Mouse (Mus musculus) heart, embryonic 16.5 days (tissue): ENCODE data around the gene Stx16. TPM values are rescaled to one million over a fixed set of nuclear protein-coding genes. Genes with fewer than 3 reads are reported as not detected.

Source experiments
- ATAC-seq: fragments of 200-750 bp; cut with Nextera tagmentation; replicated peaks from 2 replicates; pipeline ENCODE4 v1.8.0; 2017; ENCODE audit warnings: moderate number of reproducible peaks; ENCODE audit not compliant: insufficient read depth, low FRiP score; ENCODE audit errors: extremely low read depth
- H3K27ac ChIP-seq: fragments of 300-500 bp; sonication (generic); 2 replicates; pipeline ENCODE4 v1.5.1; 2014; ENCODE audit warnings: mild to moderate bottlenecking, low read length, control low read depth, moderate library complexity
- H3K27me3 ChIP-seq: fragments of 300-500 bp; sonication (generic); 2 replicates; pipeline ENCODE4 v1.6.1; 2014; ENCODE audit warnings: low read length, mixed read lengths; ENCODE audit not compliant: control insufficient read depth, insufficient read depth
- H3K36me3 ChIP-seq: fragments of 300-500 bp; sonication (generic); 2 replicates; pipeline ENCODE4 v1.6.1; 2014; ENCODE audit not compliant: control insufficient read depth, insufficient read depth
- H3K4me1 ChIP-seq: fragments of 300-500 bp; sonication (generic); 2 replicates; pipeline ENCODE4 v1.6.1; 2014; ENCODE audit warnings: low read length, mixed read lengths; ENCODE audit not compliant: control insufficient read depth, insufficient read depth
- H3K4me2 ChIP-seq: fragments of 300-500 bp; sonication (generic); 2 replicates; pipeline ENCODE4 v1.6.1; 2014; ENCODE audit warnings: low read depth, mild to moderate bottlenecking, control low read depth, low read length
- H3K4me3 ChIP-seq: fragments of 300-500 bp; sonication (generic); 2 replicates; pipeline ENCODE4 v1.5.1; 2014; ENCODE audit warnings: mild to moderate bottlenecking, control low read depth, low read length
- H3K9ac ChIP-seq: fragments of 300-500 bp; sonication (generic); 2 replicates; pipeline ENCODE4 v1.6.1; 2014; ENCODE audit warnings: low read length, control low read depth
- H3K9me3 ChIP-seq: fragments of 300-500 bp; sonication (generic); replicated peaks from 2 replicates; pipeline ENCODE4 v1.6.1; 2016; ENCODE audit warnings: low read length; ENCODE audit not compliant: control insufficient read depth
- WGBS: fragments of 180-500 bp; shearing (Covaris S2); extraction: QIAGEN DNeasy Blood & Tissue Kit; methylation state at CpG from one replicate; pipeline ENCODE4 v1.1.7; 2014; 5-methylcytosine and 5-hydroxymethylcytosine counted together
- polyA plus RNA-seq: library from polyadenylated mRNA; unstranded; fragments of >200 nt; fragmentation: Nextera tagmentation; extraction: Ambion mirVana; gene quantifications from 2 replicates; pipeline ENCODE4 v1.2.1, GENCODE M21; 2015

Stx16 gene
- polyA plus RNA-seq, 1 experiment from 2014 or later, result 9.0 TPM

GRCm38 (mm10) chr2:174058316-174058939, 17.7 kb upstream of the Stx16 start:
- Histone ChIP-seq H3K4me3 (no peak overlapping the region), H3K4me1 (no peaks in the 10 kb centered on the region), H3K36me3 (no peaks in the 10 kb centered on the region), H3K9me3 (no peaks in the 10 kb centered on the region), H3K4me2 (no peak overlapping the region), H3K27ac (no peak overlapping the region), H3K27me3 (no peaks in the 10 kb centered on the region), H3K9ac (no peak overlapping the region)
- WGBS, result 66% methylated on average over 8 of the region's 8 CpGs
- no peak; the same call in 1 of the 2 replicates for ATAC-seq

GRCm38 (mm10) chr2:174059591-174060385, 16.3 kb upstream of the Stx16 start:
- Histone ChIP-seq H3K4me1 (no peaks in the 10 kb centered on the region), H3K36me3 (no peaks in the 10 kb centered on the region), H3K27me3 (no peaks in the 10 kb centered on the region), H3K27ac (no peak overlapping the region), H3K9ac (no peak overlapping the region), H3K4me2 (no peak overlapping the region), H3K9me3 (no peaks in the 10 kb centered on the region), H3K4me3 (no peak overlapping the region)
- ATAC-seq, result no peak
- WGBS, result 87% methylated on average over 13 of the region's 13 CpGs

- Histone ChIP-seq H3K27ac (no peak overlapping the region), H3K9ac (no peak overlapping the region), H3K36me3 (no peaks in the 10 kb centered on the region), H3K27me3 (no peaks in the 10 kb centered on the region), H3K4me1 (no peaks in the 10 kb centered on the region), H3K4me2 (no peak overlapping the region), H3K4me3 (no peak overlapping the region), H3K9me3 (no peaks in the 10 kb centered on the region)
- 15% methylated on average over 2 of the region's 2 CpGs for WGBS
- ATAC-seq, result no peak
Measured at GRCm38 (mm10) chr2:174061219-174061618, 14.9 kb upstream of the Stx16 start.

- no peaks in the 10 kb centered on the region for H3K9me3 ChIP-seq
- no peak for ATAC-seq
- WGBS, result 65% methylated on average over 6 of the region's 6 CpGs
Measured at GRCm38 (mm10) chr2:174063074-174063473, 13.0 kb upstream of the Stx16 start.

GRCm38 (mm10) chr2:174063527-174064211, 12.4 kb upstream of the Stx16 start:
- WGBS, result 53% methylated on average over 9 of the region's 9 CpGs
- Histone ChIP-seq H3K9ac (no peak overlapping the region), H3K27me3 (no peaks in the 10 kb centered on the region), H3K36me3 (no peaks in the 10 kb centered on the region), H3K27ac (no peak overlapping the region), H3K4me3 (no peak overlapping the region), H3K9me3 (no peaks in the 10 kb centered on the region), H3K4me1 (no peaks in the 10 kb centered on the region), H3K4me2 (no peak overlapping the region)
- no peak; the same call in 1 of the 2 replicates for ATAC-seq

More at GRCm38 (mm10) chr2:174063074-174063473, 13.0 kb upstream of the Stx16 start:
- Histone ChIP-seq H3K4me2 (no peak overlapping the region), H3K27ac (no peak overlapping the region), H3K4me3 (no peak overlapping the region), H3K4me1 (no peaks in the 10 kb centered on the region), H3K27me3 (no peaks in the 10 kb centered on the region), H3K36me3 (no peaks in the 10 kb centered on the region), H3K9ac (no peak overlapping the region)

GRCm38 (mm10) chr2:174067793-174068419, 8.2 kb upstream of the Stx16 start:
- H3K4me3 ChIP-seq, result no peak overlapping the region
- no peaks in the 10 kb centered on the region for H3K9me3 ChIP-seq
- no peak for ATAC-seq
- no peaks in the 10 kb centered on the region for H3K27me3 ChIP-seq
- H3K27ac ChIP-seq, result no peak overlapping the region
- 70% methylated on average over 6 of the region's 6 CpGs for WGBS
- no peak overlapping the region for H3K9ac ChIP-seq
- H3K36me3 ChIP-seq, result no peaks in the 10 kb centered on the region
- H3K4me1 ChIP-seq, result no peaks in the 10 kb centered on the region
- H3K4me2 ChIP-seq, result no peak overlapping the region

GRCm38 (mm10) chr2:174069532-174070049, 6.5 kb upstream of the Stx16 start:
- H3K9me3 ChIP-seq, result no peaks in the 10 kb centered on the region
- no peak overlapping the region for H3K27ac ChIP-seq
- no peaks in the 10 kb centered on the region for H3K36me3 ChIP-seq
- no peak overlapping the region for H3K9ac ChIP-seq
- H3K27me3 ChIP-seq, result no peaks in the 10 kb centered on the region
- H3K4me2 ChIP-seq, result no peak overlapping the region
- ATAC-seq, result no peak
- 53% methylated on average over 3 of the region's 3 CpGs for WGBS
- no peaks in the 10 kb centered on the region for H3K4me1 ChIP-seq
- no peak overlapping the region for H3K4me3 ChIP-seq

- H3K27me3 ChIP-seq, result no peaks in the 10 kb centered on the region
- peaks cover 8% of the 10 kb centered on the region for H3K4me1 ChIP-seq
- no peak overlapping the region for H3K9ac ChIP-seq
- no peak overlapping the region for H3K4me3 ChIP-seq
- no peak overlapping the region for H3K4me2 ChIP-seq
- WGBS, result 75% methylated on average over 5 of the region's 5 CpGs
- no peaks in the 10 kb centered on the region for H3K36me3 ChIP-seq
- no peak overlapping the region for H3K27ac ChIP-seq
- no peak for ATAC-seq
- H3K9me3 ChIP-seq, result no peaks in the 10 kb centered on the region
Measured at GRCm38 (mm10) chr2:174071406-174071805, 4.7 kb upstream of the Stx16 start.
